Mouse (Mus musculus) adrenal gland, postnatal 14 days (tissue): ENCODE results near the gene Epha4. TPM values are rescaled to one million over a fixed set of nuclear protein-coding genes. Genes with fewer than 3 reads are reported as not detected.

Source experiments
- DNase-seq: peaks from one replicate; pipeline ENCODE4 v3.0.0; 2021; ENCODE audit warnings: mixed read lengths
- total RNA-seq: library from RNA; stranded (reverse); gene quantifications from 2 replicates; pipeline ENCODE4 v1.2.3, GENCODE M21; 2021

Epha4 gene
- total RNA-seq, 1 experiment from 2014 or later = 4.1 TPM

GRCm38 (mm10) chr1:77475808-77476413 is 39.0 kb downstream of the Epha4 start:
- DNase-seq = no peak

GRCm38 (mm10) chr1:77473446-77474376 is 41.2 kb downstream of the Epha4 start:
- no peak for DNase-seq

GRCm38 (mm10) chr1:77472566-77472965 is 42.3 kb downstream of the Epha4 start:
- DNase-seq = no peak

GRCm38 (mm10) chr1:77471447-77471846 is 43.4 kb downstream of the Epha4 start:
- DNase-seq = no peak

GRCm38 (mm10) chr1:77471037-77471436 is 43.9 kb downstream of the Epha4 start:
- no peak for DNase-seq

- DNase-seq = no peak
Observed at GRCm38 (mm10) chr1:77468717-77469314, 46.1 kb downstream of the Epha4 start.

- no peak for DNase-seq
Observed at GRCm38 (mm10) chr1:77465524-77465923, 49.4 kb downstream of the Epha4 start.

- DNase-seq = no peak
Observed at GRCm38 (mm10) chr1:77464108-77464507, 50.8 kb downstream of the Epha4 start.

GRCm38 (mm10) chr1:77461877-77462615 is 52.8 kb downstream of the Epha4 start:
- DNase-seq = no peak

GRCm38 (mm10) chr1:77460831-77461629 is 53.9 kb downstream of the Epha4 start:
- no peak for DNase-seq

GRCm38 (mm10) chr1:77458751-77459385 is 56.0 kb downstream of the Epha4 start:
- DNase-seq = no peak

GRCm38 (mm10) chr1:77457446-77457800 is 57.5 kb downstream of the Epha4 start:
- DNase-seq = no peak

GRCm38 (mm10) chr1:77456695-77457445 is 58.0 kb downstream of the Epha4 start:
- DNase-seq = no peak

- no peak for DNase-seq
Observed at GRCm38 (mm10) chr1:77453811-77454210, 61.1 kb downstream of the Epha4 start.

- no peak for DNase-seq
Observed at GRCm38 (mm10) chr1:77452721-77453120, 62.2 kb downstream of the Epha4 start.

- no peak for DNase-seq
Observed at GRCm38 (mm10) chr1:77451541-77451940, 63.3 kb downstream of the Epha4 start.

GRCm38 (mm10) chr1:77450201-77450600 is 64.7 kb downstream of the Epha4 start:
- peak; percentile 16 for DNase-seq

GRCm38 (mm10) chr1:77447061-77447614 is 67.8 kb downstream of the Epha4 start:
- DNase-seq = no peak

GRCm38 (mm10) chr1:77446438-77446837 is 68.5 kb downstream of the Epha4 start:
- no peak for DNase-seq

- DNase-seq = no peak
Observed at GRCm38 (mm10) chr1:77444648-77445047, 70.2 kb downstream of the Epha4 start.
